Mouse (Mus musculus): ENCODE data around the gene Hmga1.

- TF ChIP-seq POLR2A (IDR thresholded peaks at IDR 0.05; ENCODE audit: borderline replicate concordance, extremely low read depth, low read depth, low read length) (no peak), CTCF (IDR thresholded peaks at IDR 0.05; ENCODE audit: insufficient read depth, low read length) (no peak)
Observed at GRCm38 (mm10) chr17:27544551-27544950, 11.7 kb upstream of the Hmga1 start.
